Mouse (Mus musculus) kidney, embryonic 15.5 days (tissue): ENCODE measurements around the gene P3h1. TPM values are rescaled to one million over a fixed set of nuclear protein-coding genes. Genes with fewer than 3 reads are reported as not detected.
A peak's percentile ranks its signal among the peaks of the same experiment; 100 is the strongest.

Experiments used
- ATAC-seq: fragments of 200-750 bp; cut with Nextera tagmentation; replicated peaks from 2 replicates; pipeline ENCODE4 v1.8.0; 2017; ENCODE audit warnings: moderate TSS enrichment; ENCODE audit not compliant: low FRiP score
- H3K27ac ChIP-seq: fragments of 300-500 bp; sonication (generic); 2 replicates; pipeline ENCODE4 v1.5.1; 2015; ENCODE audit warnings: mild to moderate bottlenecking, inconsistent platforms
- H3K27me3 ChIP-seq: fragments of 300-500 bp; sonication (generic); 2 replicates; pipeline ENCODE4 v1.6.1; 2015; ENCODE audit warnings: inconsistent platforms
- H3K36me3 ChIP-seq: fragments of 300-500 bp; sonication (generic); 2 replicates; pipeline ENCODE4 v1.6.1; 2015; ENCODE audit warnings: inconsistent platforms
- H3K4me1 ChIP-seq: fragments of 300-500 bp; sonication (generic); 2 replicates; pipeline ENCODE4 v1.6.1; 2015; ENCODE audit warnings: inconsistent platforms
- H3K4me2 ChIP-seq: fragments of 300-500 bp; sonication (generic); 2 replicates; pipeline ENCODE4 v1.6.1; 2015; ENCODE audit warnings: moderate library complexity, mild to moderate bottlenecking, inconsistent platforms
- H3K4me3 ChIP-seq: fragments of 300-500 bp; sonication (generic); replicated peaks from 2 replicates; pipeline ENCODE4 v1.5.1; 2015; ENCODE audit warnings: mild to moderate bottlenecking, inconsistent platforms
- H3K9ac ChIP-seq: fragments of 300-500 bp; sonication (generic); 2 replicates; pipeline ENCODE4 v1.6.1; 2015; ENCODE audit warnings: mild to moderate bottlenecking, inconsistent platforms
- H3K9me3 ChIP-seq: fragments of 300-500 bp; sonication (generic); replicated peaks from 2 replicates; pipeline ENCODE4 v1.6.1; 2016; ENCODE audit warnings: inconsistent platforms
- whole genome bisulfite sequencing: fragments of 180-500 bp; shearing (Covaris S2); methylation state at CpG from one replicate; pipeline ENCODE4 v1.1.7; 2015; ENCODE audit warnings: mixed read lengths; 5-methylcytosine and 5-hydroxymethylcytosine counted together
- polyA plus RNA-seq: library from polyadenylated mRNA; unstranded; fragments of >200 nt; fragmentation: Nextera tagmentation; extraction: Ambion mirVana; gene quantifications from 2 replicates; pipeline ENCODE4 v1.2.1, GENCODE M21; 2015

P3h1 gene
- 33.3 and 37.7 TPM in 2 replicates for polyA plus RNA-seq

- Histone ChIP-seq H3K9ac (peak within 1 kb of the TSS; percentile 84), H3K4me1 (peaks cover 22% of the 10 kb centered on the region), H3K4me3 (peak within 1 kb of the TSS; percentile 85), H3K27me3 (no peaks in the 10 kb centered on the region), H3K27ac (peak within 1 kb of the TSS; percentile 75), H3K9me3 (no peaks in the 10 kb centered on the region), H3K4me2 (peak within 1 kb of the TSS; percentile 87), H3K36me3 (peaks cover 33% of the 10 kb centered on the region)
- ATAC-seq: peak; percentile 97
- under 1% methylated on average over 71 of the region's 71 CpGs for WGBS
Observed at GRCm38 (mm10) chr4:119232410-119233255, at the start of gene P3h1, which contains the start of gene AU022252. Gene P3h1 (plus strand): TSS chr4:119232915. Gene AU022252 (minus strand): TSS chr4:119232712.

DNA sequence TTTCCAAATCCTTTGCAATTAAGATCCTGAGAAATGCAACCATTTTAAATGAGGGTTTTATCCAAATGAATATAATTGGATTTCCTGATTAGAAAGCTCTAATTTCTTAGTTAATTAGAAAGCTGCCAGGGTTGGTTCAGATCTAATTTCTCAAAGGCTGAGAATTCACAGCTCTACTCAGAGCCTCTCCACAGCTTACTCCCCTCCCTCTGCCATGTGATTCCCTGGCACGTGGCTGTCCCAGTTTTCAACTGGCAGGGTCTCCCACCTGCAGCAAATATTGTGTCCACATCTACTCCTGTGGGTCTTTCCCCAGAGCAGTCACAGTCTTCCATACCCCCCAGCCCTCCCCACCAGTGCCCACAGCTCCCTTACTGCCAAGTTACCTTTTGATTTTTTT is 49.2 kb upstream of the P3h1 start:
- no peak overlapping the region for H3K27ac ChIP-seq
- 69% methylated on average over 1 of the region's 1 CpGs for WGBS
- H3K4me3 ChIP-seq: no peak overlapping the region
- no peak for ATAC-seq
- no peaks in the 10 kb centered on the region for H3K36me3 ChIP-seq
- H3K4me1 ChIP-seq: no peaks in the 10 kb centered on the region
- H3K9me3 ChIP-seq: no peaks in the 10 kb centered on the region
- no peak overlapping the region for H3K4me2 ChIP-seq
- H3K9ac ChIP-seq: no peak overlapping the region
- H3K27me3 ChIP-seq: no peaks in the 10 kb centered on the region

DNA sequence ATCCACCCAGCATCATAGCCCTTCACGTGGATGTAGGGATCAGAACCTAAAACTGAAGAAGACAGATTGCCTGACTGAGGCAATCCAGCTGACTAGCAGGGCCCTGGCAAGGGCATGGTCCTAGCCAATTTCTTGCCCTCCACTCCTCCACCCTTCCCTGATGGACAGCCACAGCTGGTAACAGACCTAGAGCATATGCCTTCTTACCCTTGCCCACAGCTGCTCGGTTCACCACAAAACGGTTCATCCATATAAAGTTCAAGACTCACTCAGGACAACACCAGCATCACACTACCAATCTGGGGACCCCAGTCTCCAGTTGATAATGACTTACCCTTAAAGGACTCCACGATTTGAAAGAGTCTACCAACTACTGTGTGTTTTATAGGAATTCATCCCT is 46.9 kb upstream of the P3h1 start:
- 80% methylated on average over 4 of the region's 4 CpGs for WGBS
- no peak overlapping the region for H3K27ac ChIP-seq
- ATAC-seq: no peak

GRCm38 (mm10) chr4:119188060-119188785 is 44.5 kb upstream of the P3h1 start:
- no peak for ATAC-seq
- no peaks in the 10 kb centered on the region for H3K27me3 ChIP-seq
- no peaks in the 10 kb centered on the region for H3K36me3 ChIP-seq
- no peak overlapping the region for H3K27ac ChIP-seq
- no peaks in the 10 kb centered on the region for H3K4me1 ChIP-seq
- H3K4me3 ChIP-seq: no peak overlapping the region
- no peaks in the 10 kb centered on the region for H3K9me3 ChIP-seq
- no peak overlapping the region for H3K4me2 ChIP-seq
- no peak overlapping the region for H3K9ac ChIP-seq
- 49% methylated on average over 11 of the region's 11 CpGs for WGBS

More for the DNA sequence above, 46.9 kb upstream of the P3h1 start:
- no peak overlapping the region for H3K9ac ChIP-seq
- no peak overlapping the region for H3K4me3 ChIP-seq
- H3K4me1 ChIP-seq: no peaks in the 10 kb centered on the region
- H3K27me3 ChIP-seq: no peaks in the 10 kb centered on the region
- no peaks in the 10 kb centered on the region for H3K36me3 ChIP-seq
- no peaks in the 10 kb centered on the region for H3K9me3 ChIP-seq
- H3K4me2 ChIP-seq: no peak overlapping the region

DNA sequence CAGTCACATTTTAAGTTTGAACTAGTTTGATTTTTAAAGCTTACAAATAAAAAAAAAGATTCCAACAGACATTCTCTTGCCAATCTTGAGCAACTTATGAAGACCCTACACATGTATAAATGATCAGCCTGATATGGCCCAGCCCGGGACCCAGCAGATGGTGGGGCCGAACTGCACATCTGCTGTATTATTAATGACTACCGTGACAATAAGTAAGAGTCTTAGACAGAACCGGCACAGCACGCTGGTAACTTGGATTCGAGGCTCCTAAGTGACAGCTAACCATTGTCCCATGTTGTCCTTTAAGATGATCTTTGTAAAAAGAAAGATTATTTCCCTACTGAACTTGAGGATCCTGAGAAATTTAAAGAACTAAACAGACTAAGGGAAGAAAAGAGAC is 43.3 kb upstream of the P3h1 start:
- H3K27ac ChIP-seq: no peak overlapping the region
- no peak overlapping the region for H3K4me3 ChIP-seq
- H3K9ac ChIP-seq: no peak overlapping the region
- H3K36me3 ChIP-seq: no peaks in the 10 kb centered on the region
- no peaks in the 10 kb centered on the region for H3K4me1 ChIP-seq
- no peaks in the 10 kb centered on the region for H3K9me3 ChIP-seq
- H3K27me3 ChIP-seq: no peaks in the 10 kb centered on the region
- 83% methylated on average over 6 of the region's 6 CpGs for WGBS
- no peak for ATAC-seq
- H3K4me2 ChIP-seq: no peak overlapping the region

DNA sequence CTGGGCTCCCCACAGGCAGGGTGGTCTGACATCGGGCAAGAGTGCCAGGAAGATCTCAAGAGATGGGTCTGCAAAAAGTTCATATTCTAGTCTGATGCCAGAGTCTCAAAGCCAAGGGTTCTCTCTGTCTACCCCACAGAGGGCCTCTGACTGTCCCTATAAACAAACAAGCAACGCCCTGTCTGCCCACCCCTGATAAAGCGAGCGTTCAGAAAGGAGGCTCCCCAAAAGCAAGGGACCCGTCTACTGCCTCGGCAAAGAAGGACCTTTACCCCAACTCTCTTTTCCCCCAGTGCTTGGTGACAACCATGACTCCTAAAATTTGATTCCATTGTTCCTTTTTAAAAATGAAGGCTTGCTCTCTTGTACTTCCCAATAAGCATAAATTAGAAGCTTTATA is 42.9 kb upstream of the P3h1 start, which contains the start of gene Ermap:
Ermap (minus strand) TSS at position 148 of the 400 bp plus-strand sequence.
- H3K4me3 ChIP-seq: no peak within 1 kb of the TSS
- 72% methylated on average over 6 of the region's 6 CpGs for WGBS
- no peak within 1 kb of the TSS for H3K9ac ChIP-seq
- no peak within 1 kb of the TSS for H3K27ac ChIP-seq
- H3K27me3 ChIP-seq: no peaks in the 10 kb centered on the region
- ATAC-seq: no peak; the same call in 1 of the 2 replicates
- no peaks in the 10 kb centered on the region for H3K36me3 ChIP-seq
- no peaks in the 10 kb centered on the region for H3K4me1 ChIP-seq
- no peak within 1 kb of the TSS for H3K4me2 ChIP-seq
- no peaks in the 10 kb centered on the region for H3K9me3 ChIP-seq

DNA sequence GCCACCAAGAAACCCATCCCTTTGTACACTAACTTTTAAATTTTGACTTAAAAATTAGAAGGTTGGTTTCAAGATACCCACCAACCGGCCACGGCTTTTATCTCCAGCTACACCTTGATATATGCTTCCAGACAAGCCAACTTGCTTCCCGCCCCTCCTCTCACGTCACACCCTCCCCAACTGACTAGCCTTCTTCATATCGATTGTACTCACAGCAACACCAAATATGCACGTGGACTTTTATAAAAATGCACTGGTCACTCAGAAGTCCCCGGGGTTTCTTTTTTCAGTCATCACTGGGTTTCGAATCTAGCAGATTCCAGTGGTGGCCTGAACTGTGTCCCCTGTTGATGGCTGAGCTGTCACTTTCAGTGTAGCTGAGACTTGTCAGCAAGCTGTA is 42.1 kb upstream of the P3h1 start:
- H3K9me3 ChIP-seq: no peaks in the 10 kb centered on the region
- no peak overlapping the region for H3K9ac ChIP-seq
- H3K4me2 ChIP-seq: no peak overlapping the region
- WGBS: 77% methylated on average over 8 of the region's 8 CpGs
- H3K27ac ChIP-seq: no peak overlapping the region
- no peak overlapping the region for H3K4me3 ChIP-seq
- no peaks in the 10 kb centered on the region for H3K36me3 ChIP-seq
- H3K27me3 ChIP-seq: no peaks in the 10 kb centered on the region
- ATAC-seq: no peak
- H3K4me1 ChIP-seq: peaks cover 1% of the 10 kb centered on the region; the same call in 1 of the 2 replicates

- H3K9ac ChIP-seq: no peak overlapping the region
- peaks cover 8% of the 10 kb centered on the region for H3K4me1 ChIP-seq
- no peak overlapping the region for H3K4me3 ChIP-seq
- H3K36me3 ChIP-seq: no peaks in the 10 kb centered on the region
- H3K27me3 ChIP-seq: no peaks in the 10 kb centered on the region
- WGBS: 54% methylated on average over 3 of the region's 3 CpGs
- H3K4me2 ChIP-seq: no peak overlapping the region
- no peak for ATAC-seq
- H3K27ac ChIP-seq: no peak overlapping the region
- no peaks in the 10 kb centered on the region for H3K9me3 ChIP-seq
Observed at GRCm38 (mm10) chr4:119191273-119191672, 41.4 kb upstream of the P3h1 start.

GRCm38 (mm10) chr4:119192757-119193156 is 40.0 kb upstream of the P3h1 start:
- no peaks in the 10 kb centered on the region for H3K27me3 ChIP-seq
- WGBS: 90% methylated on average over 4 of the region's 4 CpGs
- no peak overlapping the region for H3K27ac ChIP-seq
- peaks cover 16% of the 10 kb centered on the region for H3K4me1 ChIP-seq
- H3K4me2 ChIP-seq: no peak overlapping the region
- no peaks in the 10 kb centered on the region for H3K9me3 ChIP-seq
- no peak for ATAC-seq
- no peak overlapping the region for H3K4me3 ChIP-seq
- H3K9ac ChIP-seq: no peak overlapping the region
- H3K36me3 ChIP-seq: peaks cover 6% of the 10 kb centered on the region

DNA sequence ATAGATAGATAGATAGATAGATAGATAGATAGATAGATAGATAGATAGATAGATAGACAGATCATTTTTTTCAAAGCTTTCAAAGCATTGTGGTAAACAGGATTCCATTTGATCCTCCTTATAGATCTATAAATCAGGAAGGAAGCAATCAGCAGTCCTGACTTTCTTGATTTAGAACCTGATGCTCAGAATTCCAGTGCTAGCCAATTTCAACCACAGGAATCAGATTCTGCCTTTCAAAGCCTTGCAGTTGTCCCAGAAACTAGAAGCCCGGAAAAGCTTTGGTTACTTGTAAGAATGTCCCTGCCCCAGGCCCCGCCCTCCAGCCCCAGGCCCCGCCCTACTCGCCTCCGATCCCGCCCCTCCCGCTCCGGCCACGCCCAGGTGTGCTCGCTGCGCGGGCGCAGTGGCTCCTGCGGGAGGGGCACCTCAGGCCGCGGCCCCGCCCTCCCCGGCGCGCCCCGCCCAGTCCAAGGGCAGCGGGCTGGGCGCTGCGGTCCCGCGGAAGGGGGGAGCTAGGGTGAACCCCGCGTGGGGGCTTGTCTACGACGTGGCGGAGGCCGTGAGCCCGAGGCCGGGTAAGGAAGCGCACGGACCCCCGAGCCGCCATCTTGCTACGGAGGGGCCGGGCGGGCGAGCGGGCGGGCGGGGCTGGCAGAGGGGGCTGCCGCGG is 37.7 kb upstream of the P3h1 start, which contains the start of gene Svbp:
Svbp (plus strand) TSS at position 398 of the 673 bp plus-strand sequence.
- WGBS: 2% methylated on average over 30 of the region's 47 CpGs
- H3K27ac ChIP-seq: peak within 1 kb of the TSS; percentile 80

DNA sequence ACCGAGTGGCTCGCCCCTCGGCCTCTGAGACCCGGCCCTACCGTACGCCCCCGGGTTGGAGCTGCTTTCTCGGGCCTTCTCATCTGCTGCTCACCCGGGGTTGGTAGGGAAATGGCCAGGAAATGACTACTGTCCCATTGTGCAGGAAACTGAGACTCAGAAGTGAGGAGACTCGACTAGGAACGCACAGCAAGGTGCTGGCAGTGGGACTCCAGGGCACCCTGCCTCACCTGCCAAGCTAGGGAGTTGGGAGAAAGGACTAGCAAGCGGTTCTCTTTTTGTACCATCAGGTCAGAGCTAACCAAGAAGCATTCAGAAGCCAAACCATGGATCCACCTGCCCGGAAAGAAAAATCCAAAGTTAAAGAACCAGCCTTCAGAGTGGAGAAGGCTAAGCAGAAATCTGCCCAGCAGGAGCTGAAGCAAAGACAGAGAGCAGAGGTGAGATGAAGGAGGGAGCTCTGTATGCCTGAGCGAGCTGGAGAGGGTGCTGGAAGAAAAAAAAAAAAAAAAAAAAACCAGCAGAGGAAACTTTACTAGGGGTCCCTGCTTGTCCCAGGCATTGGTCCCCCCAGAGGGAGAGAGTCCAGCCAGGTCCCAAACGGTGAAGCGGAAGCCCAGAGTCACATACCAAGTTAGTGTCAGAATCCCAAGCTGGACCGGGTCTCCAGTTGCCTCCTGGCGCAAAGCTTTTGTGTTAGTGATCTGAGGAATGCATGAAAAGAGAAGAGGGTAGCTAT is 37.0 kb upstream of the P3h1 start:
- ATAC-seq: 0 out of 2 replicates have a peak, but pooled peaks have one; percentile 1
- H3K36me3 ChIP-seq: peaks cover 16% of the 10 kb centered on the region
- H3K9ac ChIP-seq: peak overlapping the region; percentile 77
- H3K9me3 ChIP-seq: no peaks in the 10 kb centered on the region
- H3K4me2 ChIP-seq: peak overlapping the region; percentile 72
- peak overlapping the region; percentile 80 for H3K27ac ChIP-seq
- whole genome bisulfite sequencing: 10% methylated on average over 17 of the region's 18 CpGs
- H3K4me3 ChIP-seq: peak overlapping the region; percentile 85
- no peaks in the 10 kb centered on the region for H3K27me3 ChIP-seq
- H3K4me1 ChIP-seq: peaks cover 16% of the 10 kb centered on the region

More for the DNA sequence above, 37.7 kb upstream of the P3h1 start, which contains the start of gene Svbp:
- Histone ChIP-seq H3K4me2 (peak within 1 kb of the TSS; percentile 72), H3K36me3 (peaks cover 14% of the 10 kb centered on the region), H3K9me3 (no peaks in the 10 kb centered on the region), H3K4me1 (peaks cover 16% of the 10 kb centered on the region), H3K4me3 (peak within 1 kb of the TSS; percentile 85), H3K9ac (peak within 1 kb of the TSS; percentile 77), H3K27me3 (no peaks in the 10 kb centered on the region)
- peak; percentile 96 for ATAC-seq
